18 mouse cellular contexts compared by ENCODE assay signal in the genomic region with DNA sequence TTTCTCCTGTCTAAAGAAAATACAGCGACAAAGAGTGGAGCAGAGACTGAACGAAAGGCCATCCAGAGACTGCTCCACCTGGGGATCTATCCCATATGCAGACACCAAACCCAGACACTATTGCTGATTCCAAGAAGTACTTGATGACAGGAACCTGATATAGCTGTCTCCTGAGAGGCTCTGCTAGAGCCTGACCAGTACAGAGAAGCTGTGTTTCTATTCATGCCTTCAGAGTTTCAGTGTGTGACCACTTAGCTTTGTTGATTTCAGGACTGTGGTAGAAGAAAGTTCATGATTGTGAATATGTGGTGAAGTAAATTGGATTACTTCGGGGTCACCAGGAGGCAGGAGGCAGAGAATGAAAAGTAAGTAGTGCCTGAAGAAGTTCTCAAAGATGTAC.
"Had no signal": no experiment of that assay in that cellular context is flagged by ENCODE, and none has a peak within 500 bp of the region (broad histone marks: within the 10 kb centered on the region; RNA-seq: fewer than 3 reads in every experiment).

No protein-coding gene starts in this region.

- H3K4me1 ChIP-seq: midbrain, embryonic 10.5 days; midbrain, embryonic 13.5 days; neural tube, embryonic 13.5 days; neural tube, embryonic 15.5 days had no signal

- H3K4me2 ChIP-seq: lung, embryonic 14.5 days; midbrain, embryonic 13.5 days; neural tube, embryonic 13.5 days; neural tube, embryonic 15.5 days had no signal

- H3K9me3 ChIP-seq: midbrain, embryonic 10.5 days; midbrain, embryonic 13.5 days; neural tube, embryonic 13.5 days; neural tube, embryonic 15.5 days had no signal

- DNase-seq: lung, adult 18-20 months; lung, embryonic 14.5 days; lung, postnatal 10 days; lung, postnatal 4 days; retina, postnatal 1 day; right cerebral cortex, adult 18-20 months; right cerebral cortex, postnatal 25 days; right cerebral cortex, postnatal 4 days; spleen, adult 18-20 months; thymus, adult 18-20 months; thymus, postnatal 14 days; thymus, postnatal 36 days had no signal

- H3K36me3 ChIP-seq: midbrain, embryonic 10.5 days; midbrain, embryonic 13.5 days; neural tube, embryonic 13.5 days; neural tube, embryonic 15.5 days had no signal

- H3K9ac ChIP-seq: lung, embryonic 14.5 days; midbrain, embryonic 13.5 days; neural tube, embryonic 13.5 days; neural tube, embryonic 15.5 days had no signal

- H3K4me3 ChIP-seq: midbrain, embryonic 10.5 days; midbrain, embryonic 13.5 days; myocyte; neural tube, embryonic 13.5 days; neural tube, embryonic 15.5 days had no signal

- ATAC-seq: midbrain, embryonic 13.5 days; midbrain, embryonic 16.5 days had no signal

- H3K27ac ChIP-seq: midbrain, embryonic 10.5 days; midbrain, embryonic 13.5 days; neural tube, embryonic 13.5 days; neural tube, embryonic 15.5 days had no signal

- H3K27me3 ChIP-seq: midbrain, embryonic 13.5 days; neural tube, embryonic 13.5 days; neural tube, embryonic 15.5 days had no signal
